Mouse (Mus musculus) neural tube, embryonic 12.5 days (tissue): ENCODE data around the gene Tph1. TPM values are rescaled to one million over a fixed set of nuclear protein-coding genes. Genes with fewer than 3 reads are reported as not detected.
A peak's percentile ranks its signal among the peaks of the same experiment; 100 is the strongest.

ENCODE experiments used
- ATAC-seq: fragments of 200-750 bp; cut with Nextera tagmentation; 2 replicates; pipeline ENCODE4 v1.8.0; 2017; ENCODE audit warnings: low read depth, mild to moderate bottlenecking, moderate TSS enrichment, moderate library complexity; ENCODE audit not compliant: low FRiP score
- H3K27ac ChIP-seq: fragments of 300-500 bp; sonication (generic); 2 replicates; pipeline ENCODE4 v1.5.1; 2016
- H3K27me3 ChIP-seq: fragments of 300-500 bp; sonication (generic); replicated peaks from 2 replicates; pipeline ENCODE4 v1.6.1; 2016; ENCODE audit warnings: mild to moderate bottlenecking
- H3K36me3 ChIP-seq: fragments of 300-500 bp; sonication (generic); 2 replicates; pipeline ENCODE4 v1.6.1; 2016; ENCODE audit warnings: mild to moderate bottlenecking
- H3K4me1 ChIP-seq: fragments of 300-500 bp; sonication (generic); 2 replicates; pipeline ENCODE4 v1.6.1; 2016
- H3K4me2 ChIP-seq: fragments of 300-500 bp; sonication (generic); replicated peaks from 2 replicates; pipeline ENCODE4 v1.6.1; 2016; ENCODE audit warnings: mild to moderate bottlenecking
- H3K4me3 ChIP-seq: fragments of 300-500 bp; sonication (generic); 2 replicates; pipeline ENCODE4 v1.5.1; 2016
- H3K9ac ChIP-seq: fragments of 300-500 bp; sonication (generic); 2 replicates; pipeline ENCODE4 v1.6.1; 2016; ENCODE audit warnings: mild to moderate bottlenecking
- H3K9me3 ChIP-seq: fragments of 300-500 bp; sonication (generic); 2 replicates; pipeline ENCODE4 v1.6.1; 2016; ENCODE audit warnings: mild to moderate bottlenecking
- WGBS: fragments of 180-500 bp; shearing (Covaris S2); methylation state at CpG from one replicate; pipeline ENCODE4 v1.1.7; 2016; 5-methylcytosine and 5-hydroxymethylcytosine counted together
- polyA plus RNA-seq: library from polyadenylated mRNA; unstranded; fragments of >200 nt; fragmentation: Nextera tagmentation; extraction: Ambion mirVana; gene quantifications from 2 replicates; pipeline ENCODE4 v1.2.1, GENCODE M21; 2016

Gene Tph1
- polyA plus RNA-seq, 1 experiment from 2014 or later: 1.7 TPM

DNA sequence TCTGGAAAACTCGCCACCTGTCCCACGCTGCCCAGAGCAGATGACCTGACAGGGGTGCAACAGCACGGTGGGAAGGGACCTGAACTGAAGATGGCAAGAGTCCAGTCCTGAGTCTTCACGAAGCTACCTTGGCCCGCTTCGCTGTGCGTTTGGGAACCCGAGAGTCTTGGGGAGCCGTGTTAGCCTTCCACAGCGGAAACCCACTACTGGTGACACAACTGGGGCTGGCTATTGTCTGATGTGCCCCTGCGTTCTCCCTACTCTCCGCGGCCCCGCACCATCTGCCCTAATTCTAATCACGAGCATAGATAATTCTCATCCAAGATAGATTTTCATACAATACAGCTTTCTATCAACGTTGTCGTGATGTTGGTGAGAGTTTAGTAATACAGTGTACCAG lies 32.3 kb downstream of the Tph1 start:
- Histone ChIP-seq H3K27me3 (no peaks in the 10 kb centered on the region), H3K4me2 (peak overlapping the region; percentile 84), H3K27ac (no peak overlapping the region), H3K4me1 (peaks cover 9% of the 10 kb centered on the region), H3K36me3 (no peaks in the 10 kb centered on the region), H3K9me3 (no peaks in the 10 kb centered on the region), H3K9ac (peak overlapping the region; percentile 67), H3K4me3 (peak overlapping the region; percentile 60)
- 18% methylated on average over 17 of the region's 17 CpGs for WGBS
- no peak; the same call in 1 of the 2 replicates for ATAC-seq

DNA sequence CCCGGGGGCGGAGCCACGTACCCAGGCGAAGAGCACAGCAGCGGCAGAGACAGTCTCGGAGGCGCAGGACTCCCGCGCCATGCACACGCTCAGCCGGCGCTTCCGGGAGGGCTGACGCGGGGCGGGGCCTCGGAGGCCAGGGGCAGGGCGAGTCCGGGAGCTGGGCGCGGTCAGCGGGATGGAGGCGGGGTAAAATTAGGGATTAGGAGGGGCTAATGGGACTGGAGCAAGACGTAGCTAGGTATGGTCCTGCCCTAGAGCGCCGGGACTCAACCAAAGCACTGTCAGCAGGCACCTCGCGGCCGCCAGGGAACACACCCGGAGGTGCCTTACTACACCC lies 32.7 kb downstream of the Tph1 start, which contains the start of gene Sergef:
Gene Sergef, minus strand, starts transcription at position 116 of the 340 bp plus-strand sequence.
- H3K36me3 ChIP-seq: no peaks in the 10 kb centered on the region
- H3K4me1 ChIP-seq: peaks cover 9% of the 10 kb centered on the region
- no peaks in the 10 kb centered on the region for H3K27me3 ChIP-seq
- no peaks in the 10 kb centered on the region for H3K9me3 ChIP-seq
- H3K4me3 ChIP-seq: peak within 1 kb of the TSS; percentile 60
- WGBS: under 1% methylated on average over 30 of the region's 30 CpGs
- peak within 1 kb of the TSS; percentile 84 for H3K4me2 ChIP-seq
- peak; percentile 96 for ATAC-seq
- peak within 1 kb of the TSS; percentile 37; the same call in 1 of the 2 replicates for H3K27ac ChIP-seq
- peak within 1 kb of the TSS; percentile 67 for H3K9ac ChIP-seq

DNA sequence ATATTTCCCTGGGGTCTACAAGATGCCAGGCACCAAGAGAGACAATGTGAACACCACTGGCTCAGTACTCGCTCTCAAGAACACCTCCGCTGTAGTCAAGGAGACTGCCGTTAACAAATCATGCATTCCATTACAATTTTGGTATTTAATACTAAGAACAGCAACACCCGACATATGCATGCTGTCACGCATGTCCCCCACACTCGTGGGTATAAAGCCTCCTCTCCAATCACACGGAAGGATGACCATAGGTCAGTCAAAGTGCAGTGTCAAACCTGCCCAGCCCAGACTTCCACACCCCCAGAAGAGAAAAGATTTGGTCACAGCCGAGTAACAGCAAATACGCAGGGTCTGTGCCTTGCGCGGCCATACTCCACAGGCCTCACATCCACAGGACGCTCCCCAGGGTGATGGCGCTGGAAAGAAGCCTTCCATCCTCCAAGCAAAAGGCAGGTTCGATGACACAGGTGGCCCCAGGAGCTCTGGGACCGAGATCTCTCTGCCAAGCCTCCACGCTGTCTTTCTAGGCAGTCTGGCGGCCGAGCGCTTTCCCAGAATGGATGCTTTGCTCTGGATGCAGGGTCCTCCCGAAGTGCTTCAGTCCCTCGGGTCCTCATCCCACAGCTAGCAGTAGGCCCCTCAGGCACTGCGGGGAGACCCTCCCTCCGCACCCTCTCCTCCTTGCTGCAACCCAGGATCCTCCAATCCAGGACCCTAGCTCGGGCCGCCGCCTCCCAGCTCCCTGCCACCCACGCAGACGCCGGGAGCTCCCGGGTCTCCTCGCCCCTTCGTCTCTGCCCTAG lies 33.2 kb downstream of the Tph1 start:
- Histone ChIP-seq H3K9ac (peak overlapping the region; percentile 67), H3K4me2 (peak overlapping the region; percentile 84), H3K4me1 (peaks cover 9% of the 10 kb centered on the region), H3K36me3 (no peaks in the 10 kb centered on the region), H3K27ac (peak overlapping the region; percentile 37; the same call in 1 of the 2 replicates), H3K4me3 (peak overlapping the region; percentile 60), H3K27me3 (no peaks in the 10 kb centered on the region), H3K9me3 (no peaks in the 10 kb centered on the region)
- ATAC-seq: peak; percentile 53
- 11% methylated on average over 32 of the region's 32 CpGs for WGBS

DNA sequence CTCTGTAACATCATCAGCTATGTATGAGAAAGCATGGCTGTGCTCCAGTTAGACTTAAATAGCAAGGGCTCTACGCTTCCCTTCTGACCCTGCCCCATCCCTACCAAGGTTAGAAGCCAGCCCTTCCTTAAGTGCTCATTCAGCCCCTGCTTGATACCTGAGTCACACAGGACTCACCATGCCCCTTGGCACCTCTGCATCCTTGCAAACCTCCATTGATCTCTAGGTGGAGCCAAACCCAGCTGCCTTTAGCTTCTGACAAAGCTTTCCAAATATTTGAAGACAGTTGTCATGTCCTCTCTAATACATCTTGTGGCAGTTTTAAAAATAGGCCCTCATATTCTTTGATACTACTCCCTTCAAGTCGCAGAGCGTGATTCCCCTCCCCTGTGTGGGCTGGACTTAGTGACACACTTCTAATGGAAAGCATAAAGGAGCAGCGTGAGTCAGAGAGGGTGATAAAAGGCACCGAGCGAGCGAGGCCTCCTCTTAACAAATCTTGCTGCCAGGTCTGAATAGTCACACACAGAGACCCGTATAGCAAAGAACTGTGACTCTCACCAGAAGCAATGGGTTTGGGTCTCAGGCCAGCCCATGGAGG lies 43.9 kb downstream of the Tph1 start:
- Histone ChIP-seq H3K9me3 (no peaks in the 10 kb centered on the region), H3K4me3 (no peak overlapping the region), H3K4me2 (no peak overlapping the region), H3K4me1 (no peaks in the 10 kb centered on the region), H3K9ac (no peak overlapping the region), H3K36me3 (peaks cover 20% of the 10 kb centered on the region; the same call in 1 of the 2 replicates), H3K27ac (no peak overlapping the region), H3K27me3 (no peaks in the 10 kb centered on the region)
- WGBS: 36% methylated on average over 8 of the region's 8 CpGs
- ATAC-seq: no peak

DNA sequence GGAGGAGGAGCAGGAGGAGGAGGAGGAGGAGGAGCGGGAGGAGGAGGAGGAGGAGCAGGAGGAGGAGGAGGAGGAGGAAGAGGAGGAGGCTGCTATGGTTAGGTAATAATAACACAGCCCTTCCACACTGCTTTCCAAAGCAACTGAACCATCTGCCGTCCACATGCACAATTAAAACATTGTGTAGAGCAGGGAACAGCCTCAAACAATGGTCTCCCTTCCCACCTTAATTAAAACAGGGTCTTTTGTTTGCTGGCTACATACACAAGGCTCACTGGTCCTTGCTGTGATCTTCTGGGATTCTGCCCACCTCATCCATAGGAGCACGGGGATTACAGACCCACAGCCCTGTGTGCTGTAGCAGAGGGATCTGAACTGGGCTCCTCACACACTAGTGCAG lies 48.4 kb downstream of the Tph1 start:
- no peaks in the 10 kb centered on the region for H3K4me1 ChIP-seq
- no peak overlapping the region for H3K4me2 ChIP-seq
- ATAC-seq: no peak
- WGBS: 54% methylated on average over 2 of the region's 3 CpGs
- H3K9ac ChIP-seq: no peak overlapping the region
- H3K27me3 ChIP-seq: no peaks in the 10 kb centered on the region
- no peak overlapping the region for H3K27ac ChIP-seq
- H3K4me3 ChIP-seq: no peak overlapping the region
- peaks cover 19% of the 10 kb centered on the region for H3K36me3 ChIP-seq
- H3K9me3 ChIP-seq: no peaks in the 10 kb centered on the region

DNA sequence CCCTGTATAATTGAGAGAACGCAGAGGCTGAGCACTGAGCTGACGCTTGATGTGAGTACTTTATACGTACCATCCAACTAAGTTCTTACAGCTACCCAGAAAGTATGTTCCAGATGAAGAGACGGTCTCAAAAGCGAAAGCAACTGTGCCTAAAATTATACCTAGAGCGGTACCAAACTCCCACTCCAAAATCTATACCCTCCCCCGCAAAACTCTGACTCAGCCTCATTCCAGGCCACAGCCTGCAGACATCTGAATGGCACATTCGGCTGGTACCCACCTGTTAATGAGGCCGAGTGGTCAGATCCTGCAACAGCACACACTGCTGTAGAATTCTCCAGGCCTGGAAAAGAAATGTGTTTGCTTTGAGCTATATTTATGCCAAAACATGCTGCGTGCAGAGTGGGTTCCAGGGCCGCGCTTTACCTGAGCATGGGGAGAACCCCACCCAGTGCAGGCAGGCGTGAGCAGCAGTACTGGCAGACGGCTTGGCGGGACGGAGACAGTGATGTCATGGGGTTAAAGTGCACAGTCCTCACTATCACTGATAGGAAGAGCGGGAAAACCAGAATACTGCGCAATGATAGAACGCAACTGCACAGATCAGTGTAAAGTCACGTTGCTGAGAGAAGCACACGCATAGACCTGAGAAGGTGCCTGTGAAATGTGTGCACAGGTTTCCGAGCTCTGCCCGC lies 53.8 kb downstream of the Tph1 start:
- Histone ChIP-seq H3K9me3 (no peaks in the 10 kb centered on the region), H3K9ac (no peak overlapping the region), H3K27ac (no peak overlapping the region), H3K36me3 (peaks cover 21% of the 10 kb centered on the region), H3K4me1 (no peaks in the 10 kb centered on the region), H3K4me2 (no peak overlapping the region), H3K4me3 (no peak overlapping the region), H3K27me3 (no peaks in the 10 kb centered on the region)
- ATAC-seq: no peak
- 95% methylated on average over 23 of the region's 23 CpGs for WGBS

DNA sequence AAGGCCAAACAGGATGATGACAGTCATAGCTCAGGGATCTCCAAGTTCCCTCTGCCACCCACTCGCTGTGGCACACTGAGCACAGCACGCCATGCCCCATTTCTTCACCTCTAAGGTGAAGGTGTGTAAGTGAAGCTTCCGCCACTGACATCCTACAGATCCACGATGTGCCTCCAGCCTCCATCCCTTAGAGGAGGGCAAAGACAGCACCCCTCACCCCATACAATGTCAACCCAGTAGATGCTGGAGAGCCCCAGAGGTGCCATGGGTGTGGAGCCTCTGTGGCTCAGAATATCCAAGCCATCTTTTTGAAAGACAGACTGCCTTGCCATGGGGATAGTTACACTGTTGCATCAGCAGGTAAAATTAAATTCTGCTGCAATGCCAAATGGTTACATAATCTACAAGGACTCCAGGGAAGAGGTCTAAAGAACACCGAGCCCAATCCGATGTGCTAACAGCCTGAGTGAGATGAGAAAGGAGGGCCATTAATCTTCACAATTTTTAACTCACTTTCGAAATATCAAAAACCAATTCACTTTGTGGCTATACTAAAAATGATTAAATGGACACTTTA lies 55.8 kb downstream of the Tph1 start:
- Histone ChIP-seq H3K36me3 (peaks cover 23% of the 10 kb centered on the region), H3K9me3 (no peaks in the 10 kb centered on the region), H3K4me2 (no peak overlapping the region), H3K27ac (no peak overlapping the region), H3K27me3 (no peaks in the 10 kb centered on the region), H3K4me3 (no peak overlapping the region), H3K4me1 (no peaks in the 10 kb centered on the region), H3K9ac (no peak overlapping the region)
- 95% methylated on average over 7 of the region's 7 CpGs for WGBS
- no peak for ATAC-seq

DNA sequence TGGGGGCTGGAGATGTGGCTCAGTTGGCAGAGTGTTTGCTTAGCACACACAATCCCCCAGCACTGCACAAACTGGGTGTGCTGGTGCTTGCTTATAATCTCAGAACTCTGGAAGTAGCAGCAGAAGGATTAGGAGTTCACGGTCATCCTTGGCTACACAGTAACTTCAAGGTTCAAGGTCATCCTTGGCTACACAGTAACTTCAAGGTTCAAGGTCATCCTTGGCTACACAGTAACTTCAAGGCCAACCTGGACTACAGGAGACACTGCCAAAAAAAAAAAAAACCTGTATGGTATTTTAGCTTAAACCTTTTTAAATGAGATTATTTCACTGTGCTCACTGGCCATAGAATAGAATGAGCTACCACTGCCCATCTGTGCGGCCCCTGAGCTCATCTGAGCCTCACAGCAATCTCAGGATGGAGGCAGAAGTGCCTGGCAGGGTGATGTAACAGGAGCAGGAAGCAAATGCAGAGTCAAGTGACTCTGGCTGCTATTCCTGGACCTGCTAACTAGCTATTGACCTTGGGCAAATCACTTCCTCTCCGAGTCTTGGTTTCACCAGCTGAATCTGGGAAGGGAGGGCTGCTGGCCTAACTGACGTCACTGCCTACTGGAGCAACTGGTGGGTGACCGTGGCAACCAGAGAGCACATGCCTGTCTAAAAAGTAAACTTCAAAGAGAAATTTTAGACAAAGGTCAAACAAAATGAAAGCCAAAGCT lies 56.9 kb downstream of the Tph1 start:
- H3K4me2 ChIP-seq: no peak overlapping the region
- H3K27me3 ChIP-seq: no peaks in the 10 kb centered on the region
- no peaks in the 10 kb centered on the region for H3K9me3 ChIP-seq
- WGBS: 74% methylated on average over 5 of the region's 5 CpGs
- ATAC-seq: no peak
- H3K27ac ChIP-seq: no peak overlapping the region
- H3K9ac ChIP-seq: no peak overlapping the region
- no peak overlapping the region for H3K4me3 ChIP-seq
- no peaks in the 10 kb centered on the region for H3K4me1 ChIP-seq
- H3K36me3 ChIP-seq: peaks cover 21% of the 10 kb centered on the region

DNA sequence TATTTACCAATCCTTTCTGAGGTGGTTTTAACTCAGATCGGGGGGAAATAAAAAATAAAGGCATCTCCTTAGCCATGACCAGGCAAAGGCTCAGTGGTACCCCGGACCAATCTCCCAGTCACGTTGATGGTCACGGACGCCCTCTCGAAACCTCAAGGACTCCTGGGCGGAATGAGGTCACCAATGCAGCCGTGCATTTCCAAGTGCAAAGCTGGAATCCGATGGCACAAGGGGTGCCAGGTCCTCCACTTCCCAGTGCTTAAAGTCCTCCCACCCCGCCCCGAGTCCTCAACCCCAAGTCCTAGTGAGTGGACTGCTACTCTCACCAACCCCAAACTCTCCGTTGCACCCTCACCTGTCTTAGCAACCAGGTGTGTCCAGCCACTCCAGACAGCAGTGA lies 58.1 kb downstream of the Tph1 start:
- no peak for ATAC-seq
- Histone ChIP-seq H3K9me3 (no peaks in the 10 kb centered on the region), H3K4me2 (no peak overlapping the region), H3K27me3 (no peaks in the 10 kb centered on the region), H3K27ac (no peak overlapping the region), H3K4me3 (no peak overlapping the region), H3K4me1 (no peaks in the 10 kb centered on the region), H3K36me3 (peaks cover 16% of the 10 kb centered on the region; the same call in 1 of the 2 replicates), H3K9ac (no peak overlapping the region)
- 95% methylated on average over 12 of the region's 12 CpGs for WGBS

DNA sequence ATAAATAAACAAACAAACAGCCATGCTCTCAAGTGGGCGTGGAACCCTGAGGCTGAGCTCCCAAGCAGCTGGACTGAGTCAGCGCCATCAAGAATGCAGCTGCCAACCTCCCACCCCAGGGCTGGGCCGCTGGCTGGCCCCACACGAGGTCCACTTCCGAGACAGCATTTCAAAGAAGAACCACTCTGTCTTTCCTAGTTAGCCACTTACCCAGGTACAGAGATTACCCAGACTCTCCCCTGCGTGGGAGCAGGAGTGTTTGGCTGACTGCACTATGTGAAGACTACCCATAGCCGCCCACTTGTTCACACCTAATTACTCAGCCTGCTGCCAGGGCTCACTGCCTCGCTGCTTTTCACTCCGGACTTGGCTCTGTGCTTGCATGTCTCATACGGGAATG lies 59.2 kb downstream of the Tph1 start:
- H3K4me1 ChIP-seq: no peaks in the 10 kb centered on the region
- peaks cover 7% of the 10 kb centered on the region; the same call in 1 of the 2 replicates for H3K36me3 ChIP-seq
- 80% methylated on average over 10 of the region's 10 CpGs for WGBS
- H3K9me3 ChIP-seq: no peaks in the 10 kb centered on the region
- no peak overlapping the region for H3K4me3 ChIP-seq
- H3K27ac ChIP-seq: no peak overlapping the region
- no peak overlapping the region for H3K9ac ChIP-seq
- H3K27me3 ChIP-seq: no peaks in the 10 kb centered on the region
- ATAC-seq: no peak
- H3K4me2 ChIP-seq: no peak overlapping the region

DNA sequence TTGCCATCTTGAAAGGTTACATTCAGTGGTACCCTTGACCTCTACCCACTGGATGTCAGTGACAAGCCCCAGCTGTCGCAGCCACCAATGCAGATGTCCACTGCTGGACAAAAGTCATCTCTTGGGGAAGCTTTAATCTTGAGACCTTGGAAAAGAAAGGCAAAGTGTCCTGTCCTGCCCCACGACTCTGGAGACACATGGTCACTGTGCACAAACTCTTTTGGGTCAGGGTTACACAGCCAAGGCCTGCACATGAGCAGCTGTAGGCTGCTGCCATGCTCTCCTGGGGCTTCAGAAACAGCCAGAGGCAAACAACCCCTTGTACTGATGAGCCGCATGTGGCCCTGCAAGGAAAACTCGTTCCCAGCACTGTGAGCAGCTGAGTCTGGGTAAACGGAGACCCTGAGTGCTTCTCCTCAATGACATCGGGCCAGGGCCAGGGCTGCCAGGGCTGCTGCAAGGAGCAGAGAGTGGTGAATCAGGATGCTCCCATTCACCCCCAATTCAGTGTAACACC lies 59.9 kb downstream of the Tph1 start:
- ATAC-seq: no peak
- peaks cover 7% of the 10 kb centered on the region; the same call in 1 of the 2 replicates for H3K36me3 ChIP-seq
- no peak overlapping the region for H3K9ac ChIP-seq
- H3K4me2 ChIP-seq: no peak overlapping the region
- H3K9me3 ChIP-seq: no peaks in the 10 kb centered on the region
- no peaks in the 10 kb centered on the region for H3K27me3 ChIP-seq
- H3K4me3 ChIP-seq: no peak overlapping the region
- H3K4me1 ChIP-seq: no peaks in the 10 kb centered on the region
- H3K27ac ChIP-seq: no peak overlapping the region
- 74% methylated on average over 6 of the region's 6 CpGs for WGBS
